Mouse (Mus musculus): ENCODE data around the gene Rbm44.

Rbm44 gene

DNA sequence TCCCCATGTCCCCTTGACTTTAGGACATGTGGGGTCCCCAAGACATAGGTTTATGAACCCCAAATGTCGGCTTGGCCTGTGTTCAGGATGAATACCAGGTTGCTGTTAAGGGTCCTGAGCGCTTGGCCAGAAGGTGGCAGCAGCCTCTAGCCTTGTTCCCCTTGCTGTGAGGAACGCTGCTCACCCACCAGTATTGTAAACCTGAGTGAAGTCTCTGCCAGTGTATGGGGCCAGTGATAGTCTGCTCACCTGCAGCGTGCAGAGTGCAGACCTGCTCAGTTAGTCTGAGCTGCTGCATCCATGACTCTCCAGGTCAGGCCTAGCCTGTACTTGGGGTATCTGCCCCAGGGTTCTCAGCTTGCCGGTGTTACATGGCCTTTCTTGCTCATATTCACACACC, 34.2 kb downstream of the Rbm44 start:
- peak; percentile 67 to 72 for DNase-seq (ENCODE audit: low spot score in 2 of 2)

DNA sequence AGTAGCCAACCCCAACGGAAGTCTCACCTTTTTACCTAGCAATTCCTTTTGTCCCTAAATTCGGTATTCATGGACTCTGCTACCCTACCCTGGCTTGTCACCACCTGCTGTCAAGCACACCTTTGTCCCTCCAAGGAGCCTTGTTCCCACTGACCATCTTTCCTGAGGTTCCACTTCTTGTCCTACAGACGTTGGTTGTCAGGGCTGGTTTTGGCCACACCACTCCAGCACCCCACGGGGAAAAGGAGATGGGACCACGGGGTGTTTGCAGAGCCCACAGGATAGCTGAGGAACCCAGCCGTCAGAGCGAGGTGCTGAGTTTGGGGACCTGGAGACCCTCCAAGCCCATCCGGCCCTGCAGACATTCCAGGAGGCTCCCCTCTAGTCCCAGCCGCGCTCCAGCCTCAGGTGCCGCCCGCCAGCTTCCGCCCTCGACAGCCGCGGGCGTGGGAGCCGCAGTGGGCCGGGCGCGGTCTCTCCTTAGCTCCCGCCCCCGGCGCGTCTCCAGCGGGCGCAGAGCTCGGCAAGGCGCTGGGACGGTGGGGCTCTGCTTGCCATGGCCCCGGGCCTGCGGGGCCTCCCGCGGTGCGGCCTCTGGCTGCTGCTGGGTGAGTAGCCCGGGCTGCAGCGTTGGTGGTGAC, 34.8 kb downstream of the Rbm44 start, which contains the start of gene Ramp1:
TSS of gene Ramp1 (plus strand) at position 290 of the 641 bp plus-strand sequence.
- DNase-seq (ENCODE audit: low spot score in 2 of 2) = no peak

DNA sequence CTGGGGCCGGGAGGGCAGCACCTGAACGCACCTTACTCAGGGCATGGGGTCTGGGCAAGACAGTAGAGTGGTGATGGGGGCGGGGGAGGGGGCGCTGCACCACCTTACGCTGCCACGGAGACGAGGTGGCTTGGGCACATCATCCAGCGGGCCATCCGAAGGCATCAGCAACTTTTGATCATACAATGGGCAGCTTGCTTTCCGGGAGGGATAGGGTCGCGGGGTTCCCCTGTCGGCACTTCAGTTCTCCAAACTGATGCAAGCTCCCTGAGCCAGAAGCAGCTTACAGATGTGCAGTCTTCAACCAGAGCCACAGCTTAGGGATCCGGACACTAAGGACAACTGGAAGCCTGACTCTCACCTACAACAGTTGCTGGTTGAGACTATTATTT, 35.3 kb downstream of the Rbm44 start:
- no peak for DNase-seq (ENCODE audit: low spot score in 2 of 2)

DNA sequence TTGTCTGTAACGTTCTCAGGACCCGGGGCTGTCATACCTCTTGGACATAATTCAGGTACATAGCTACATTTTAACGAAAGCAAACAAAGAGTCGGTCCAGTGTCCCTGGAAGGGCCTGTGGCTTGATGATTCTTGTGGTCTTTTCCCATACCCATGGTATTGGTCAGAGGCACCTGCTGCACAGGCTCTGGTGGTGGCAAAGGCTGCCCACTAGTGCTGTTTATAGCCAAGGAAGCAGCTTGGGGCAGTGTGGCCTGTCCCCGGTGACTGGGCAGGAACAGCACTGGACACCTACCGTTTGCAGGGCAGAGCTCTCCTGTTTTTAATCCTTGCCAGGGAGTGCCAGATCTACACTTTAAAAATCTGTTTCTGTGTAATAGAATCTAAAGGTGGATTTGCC, 35.8 kb downstream of the Rbm44 start:
- no peak for DNase-seq (ENCODE audit: low spot score in 2 of 2)

DNA sequence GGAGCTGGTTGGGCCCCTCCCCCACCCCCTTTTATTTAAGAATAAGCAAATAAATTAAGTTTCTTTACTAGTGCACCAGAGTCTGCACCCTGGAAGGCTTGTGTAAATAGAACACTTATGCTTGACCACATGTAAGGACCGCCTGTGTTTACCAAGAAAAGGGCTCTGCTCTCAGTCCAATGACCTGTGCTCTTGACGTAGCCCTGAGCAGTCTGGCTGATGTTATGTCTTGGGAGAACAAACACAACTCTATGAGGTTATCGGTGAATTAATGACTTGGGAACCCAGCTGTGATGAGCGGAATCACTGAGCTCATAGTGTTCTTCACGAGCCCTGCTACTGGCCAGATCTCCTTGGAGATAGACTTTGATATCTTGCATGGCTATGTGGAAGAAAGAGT, 36.4 kb downstream of the Rbm44 start:
- DNase-seq (ENCODE audit: low spot score in 2 of 2) = no peak

DNA sequence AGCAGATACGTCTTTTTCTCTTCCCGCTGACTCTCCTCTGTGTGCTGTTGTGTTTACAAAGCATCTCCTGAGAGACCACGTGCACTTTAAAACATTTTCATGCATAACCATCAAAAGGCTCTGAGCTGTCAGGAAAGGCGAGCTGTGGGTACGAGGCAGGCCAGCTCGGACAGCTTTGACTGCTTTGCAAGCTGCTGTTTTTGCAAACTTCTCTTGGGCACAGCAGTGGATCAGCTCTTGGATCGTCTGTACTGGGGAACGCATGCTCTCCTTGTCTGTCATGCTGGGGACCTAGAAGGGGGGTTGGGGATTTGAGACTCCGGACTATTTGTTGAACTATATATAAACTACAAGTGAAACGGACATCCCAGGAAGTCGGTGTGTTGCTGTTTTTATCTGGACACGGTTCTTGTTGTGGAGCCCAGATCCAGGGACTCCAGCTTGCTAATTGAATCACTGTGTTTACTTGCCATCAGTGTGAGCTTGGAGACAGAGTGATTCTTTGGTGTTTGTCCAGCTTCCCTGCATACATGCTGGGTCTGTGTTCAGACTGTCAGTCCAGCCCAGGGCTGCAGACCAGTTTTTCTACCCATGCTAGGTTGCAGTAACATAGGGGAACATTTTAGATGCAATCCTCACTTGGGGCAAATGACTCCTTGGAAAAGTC, 37.0 kb downstream of the Rbm44 start:
- no peak for DNase-seq (ENCODE audit: low spot score in 2 of 2)

DNA sequence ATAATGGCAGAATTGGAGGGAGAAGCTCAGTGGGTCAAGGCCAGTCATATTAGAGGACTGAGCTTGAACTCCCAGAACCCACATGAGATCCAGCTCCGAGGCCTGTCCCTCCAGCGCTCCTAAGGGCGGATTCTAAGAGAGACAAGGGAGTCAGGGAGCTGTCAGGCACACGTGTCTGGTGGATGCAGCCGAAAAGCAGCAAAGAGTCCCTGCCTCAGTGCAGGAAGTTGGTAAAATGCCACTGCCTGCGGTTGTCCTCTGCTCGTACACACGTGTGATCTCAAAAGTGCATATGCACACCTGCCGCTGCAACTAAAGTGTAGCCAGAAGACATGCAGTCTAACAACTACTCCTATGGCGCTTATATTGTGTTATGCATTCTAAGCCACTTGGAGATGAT, 38.4 kb downstream of the Rbm44 start:
- no peak for DNase-seq (ENCODE audit: low spot score in 2 of 2)

DNA sequence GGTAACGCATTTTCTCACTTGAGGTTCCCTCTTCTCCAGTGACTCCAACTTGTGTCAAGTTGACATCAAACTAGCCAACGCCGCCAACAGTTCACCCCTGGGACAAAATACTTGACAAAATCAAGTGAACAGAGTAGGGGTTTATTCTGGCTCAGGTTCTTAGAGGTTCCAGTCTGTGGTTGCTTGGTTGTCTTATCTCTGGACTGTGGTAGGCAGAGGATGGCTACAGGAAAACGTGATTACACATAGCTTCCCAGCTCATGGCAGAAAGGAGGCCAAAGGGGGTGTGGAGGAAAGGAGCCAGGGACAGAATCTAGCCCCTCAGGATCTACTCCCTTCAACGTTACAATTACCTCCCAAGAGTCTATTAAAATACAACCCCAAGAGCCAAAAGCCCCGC, 41.8 kb downstream of the Rbm44 start:
- DNase-seq (ENCODE audit: low spot score in 2 of 2) = no peak

DNA sequence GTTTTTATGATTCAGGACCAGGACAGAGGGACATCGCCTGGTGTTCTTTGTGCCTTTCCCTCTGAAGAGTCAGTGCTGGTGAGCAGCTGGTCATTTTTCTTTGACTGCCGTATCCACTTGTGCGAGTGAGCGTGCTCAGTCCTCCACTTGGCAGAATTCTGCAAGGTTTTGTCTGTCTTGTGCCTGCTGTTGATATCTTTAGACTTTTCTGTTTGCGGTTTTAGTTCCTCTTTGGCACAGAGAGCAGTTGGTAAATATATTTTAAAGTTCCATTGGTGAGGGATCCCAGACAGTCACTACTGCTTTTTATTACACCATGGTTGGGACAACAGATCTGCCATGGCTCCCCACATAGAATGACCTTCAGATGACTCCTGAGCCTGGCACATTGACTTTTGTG, 42.4 kb downstream of the Rbm44 start:
- no peak for DNase-seq (ENCODE audit: low spot score in 2 of 2)

DNA sequence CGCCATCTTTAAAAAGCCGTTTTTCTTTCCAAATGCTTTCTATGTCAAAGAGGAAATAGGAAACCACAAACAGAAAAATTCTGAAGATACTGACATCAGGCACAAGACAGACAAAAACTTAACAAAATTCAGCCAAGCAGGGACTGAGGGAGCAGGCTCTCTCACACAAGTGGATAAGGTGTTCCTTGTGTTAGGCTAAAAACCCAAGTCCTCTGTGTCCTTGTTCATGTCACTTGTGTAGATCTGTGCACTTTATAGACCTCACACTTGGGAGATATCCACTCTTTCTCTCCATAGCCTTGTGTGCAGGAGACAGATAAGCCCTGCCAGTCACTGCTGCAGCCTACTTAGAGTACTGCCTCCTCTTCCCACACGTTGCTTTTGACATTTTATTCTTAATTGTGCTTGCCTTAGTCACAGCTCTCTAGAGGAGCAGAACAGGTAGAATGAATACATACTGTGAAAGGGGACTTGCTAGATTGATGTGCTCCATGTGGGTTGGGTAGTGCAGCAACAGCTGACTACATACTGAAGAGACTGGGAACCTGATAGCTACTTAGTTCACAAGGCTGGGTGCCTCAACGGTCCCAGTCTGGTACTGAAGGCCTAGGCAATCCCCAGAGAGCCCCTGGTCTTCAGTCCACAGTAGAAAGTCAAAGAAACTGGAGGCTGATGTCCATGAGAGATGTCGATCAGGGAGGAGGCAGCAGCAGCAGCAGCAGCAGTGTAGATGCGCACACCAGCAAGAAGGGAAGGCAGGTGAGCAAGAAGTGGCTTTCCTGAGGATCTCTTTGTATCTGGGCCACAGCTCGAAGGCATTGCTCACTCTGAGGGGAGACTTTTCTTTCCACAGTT, 43.1 kb downstream of the Rbm44 start:
- no peak for DNase-seq (ENCODE audit: low spot score in 2 of 2)

DNA sequence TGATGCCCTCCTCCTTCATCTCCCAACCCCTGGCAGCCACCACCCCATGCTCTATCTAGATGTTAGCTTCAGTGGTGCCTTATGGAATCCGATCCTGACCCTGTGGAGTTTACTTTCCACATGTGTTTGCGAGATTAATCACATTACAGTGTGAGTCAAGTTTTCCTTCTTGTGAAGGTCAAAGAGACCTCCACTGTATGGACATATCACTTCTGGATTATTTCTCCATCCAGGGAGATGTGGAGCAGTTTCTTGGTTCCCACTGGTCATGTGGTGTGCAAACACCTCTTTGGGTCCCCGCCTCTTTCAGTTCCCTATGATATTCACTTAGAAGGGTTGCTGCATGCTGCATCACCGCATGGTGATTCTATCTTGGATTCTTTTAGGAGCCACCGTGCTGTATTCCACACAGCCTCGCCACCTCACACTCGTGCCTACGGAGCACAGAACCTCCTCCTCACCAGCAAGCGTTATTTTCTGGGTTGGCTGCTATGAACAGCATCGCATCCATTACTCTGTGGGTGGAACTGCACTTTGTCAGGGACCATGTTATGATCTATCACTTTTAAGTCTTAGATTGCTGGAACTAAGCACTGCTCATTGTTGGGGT, 44.1 kb downstream of the Rbm44 start:
- no peak for DNase-seq (ENCODE audit: low spot score in 2 of 2)

DNA sequence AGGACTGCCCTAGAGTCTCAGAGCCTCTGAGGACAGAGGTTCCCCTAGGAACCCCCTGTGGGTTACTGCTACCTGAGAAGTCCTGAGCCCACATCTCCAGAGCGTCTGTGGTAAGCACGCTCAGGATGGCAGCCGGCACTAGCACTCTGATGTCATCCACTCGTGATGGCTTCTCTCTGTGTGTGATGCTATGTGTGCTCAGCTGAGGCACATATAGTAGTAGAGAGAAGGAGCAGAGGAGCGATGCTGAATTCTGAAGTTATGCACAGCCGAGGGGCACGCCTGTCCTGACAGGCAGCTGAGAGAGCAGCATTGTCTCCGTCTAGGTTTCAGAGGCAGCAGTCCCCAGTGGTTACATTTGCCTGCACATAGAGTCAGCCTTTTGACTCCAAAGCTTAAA, 47.3 kb downstream of the Rbm44 start:
- no peak for DNase-seq (ENCODE audit: low spot score in 2 of 2)

DNA sequence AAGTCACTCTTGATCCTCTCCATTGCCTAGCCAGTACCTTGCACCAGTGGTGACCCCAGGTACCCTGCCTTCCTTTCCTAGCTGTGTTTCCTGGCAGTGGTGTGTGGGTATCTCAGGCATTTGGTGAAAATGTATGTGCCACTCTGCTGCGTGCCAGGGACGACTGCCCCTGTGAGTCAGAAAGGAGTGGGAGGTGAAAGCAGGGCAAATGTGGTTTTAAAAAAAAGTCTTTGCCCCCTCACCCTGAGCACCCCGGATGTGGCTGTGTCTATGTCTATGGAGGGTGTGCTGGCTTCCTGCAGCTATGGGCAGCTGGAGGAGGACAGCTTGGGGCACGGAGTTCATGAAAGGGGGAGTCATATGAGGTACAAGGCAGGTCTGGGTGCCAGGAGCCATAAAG, 48.4 kb downstream of the Rbm44 start:
- no peak for DNase-seq (ENCODE audit: low spot score in 2 of 2)

DNA sequence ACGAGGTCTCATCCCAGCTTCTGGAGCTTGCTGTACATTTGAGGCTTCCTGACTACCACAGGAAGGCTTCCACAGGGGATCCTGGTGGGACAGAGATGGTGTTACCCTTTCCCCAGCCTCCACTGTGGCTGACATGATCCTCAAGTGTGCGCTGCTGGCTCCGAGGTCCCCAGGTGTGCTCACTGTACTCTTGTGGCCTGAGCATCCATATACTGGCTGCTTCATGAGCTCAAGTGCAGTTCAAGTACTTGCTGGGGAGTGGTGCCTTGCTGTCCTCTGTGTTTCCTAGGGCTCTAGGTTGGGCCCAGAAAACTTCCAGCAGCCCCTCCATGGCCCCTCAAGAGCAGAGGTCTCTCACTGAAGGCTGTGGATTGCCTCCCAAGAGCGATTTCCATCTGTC, 48.8 kb downstream of the Rbm44 start:
- no peak for DNase-seq (ENCODE audit: low spot score in 2 of 2)

DNA sequence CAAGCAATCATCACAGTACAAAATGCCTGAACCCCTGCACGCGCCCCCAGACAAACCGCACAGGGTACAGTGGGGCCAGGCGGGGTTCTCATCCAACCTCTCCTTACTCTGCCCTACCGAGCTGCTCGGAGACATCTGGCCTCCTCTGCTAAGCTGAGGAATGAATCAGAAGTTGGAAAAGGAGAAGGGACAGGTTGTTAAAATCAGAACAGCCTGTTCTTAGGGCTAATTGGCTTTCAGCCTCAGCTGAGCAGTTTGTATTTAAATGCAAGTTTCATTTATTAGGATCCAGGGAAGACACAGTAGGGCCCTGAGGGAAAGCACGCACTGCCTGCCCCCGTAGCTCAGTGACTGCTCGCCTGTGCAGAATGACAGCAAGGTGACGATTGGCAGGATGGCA, 54.9 kb downstream of the Rbm44 start:
- no peak for DNase-seq (ENCODE audit: low spot score in 2 of 2)

DNA sequence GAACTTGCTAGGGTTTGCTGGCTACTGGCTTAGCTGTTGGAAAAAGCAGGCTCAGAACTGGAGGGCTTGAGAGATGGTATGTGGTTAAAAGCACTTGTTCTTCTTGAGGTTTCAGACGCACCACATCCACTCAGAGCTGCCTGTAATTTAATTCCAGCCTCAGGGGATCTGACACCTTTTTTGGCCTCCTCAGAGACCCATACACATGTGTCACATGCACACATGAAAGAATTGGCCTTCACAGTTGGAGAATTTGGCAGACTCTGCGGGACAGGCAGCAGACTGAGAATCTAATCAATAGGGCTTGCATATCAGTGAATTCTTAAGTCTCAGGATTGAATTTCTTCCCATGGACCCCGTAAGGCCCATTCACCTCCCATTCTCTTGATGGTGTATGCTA, 56.2 kb downstream of the Rbm44 start:
- no peak for DNase-seq (ENCODE audit: low spot score in 2 of 2)

DNA sequence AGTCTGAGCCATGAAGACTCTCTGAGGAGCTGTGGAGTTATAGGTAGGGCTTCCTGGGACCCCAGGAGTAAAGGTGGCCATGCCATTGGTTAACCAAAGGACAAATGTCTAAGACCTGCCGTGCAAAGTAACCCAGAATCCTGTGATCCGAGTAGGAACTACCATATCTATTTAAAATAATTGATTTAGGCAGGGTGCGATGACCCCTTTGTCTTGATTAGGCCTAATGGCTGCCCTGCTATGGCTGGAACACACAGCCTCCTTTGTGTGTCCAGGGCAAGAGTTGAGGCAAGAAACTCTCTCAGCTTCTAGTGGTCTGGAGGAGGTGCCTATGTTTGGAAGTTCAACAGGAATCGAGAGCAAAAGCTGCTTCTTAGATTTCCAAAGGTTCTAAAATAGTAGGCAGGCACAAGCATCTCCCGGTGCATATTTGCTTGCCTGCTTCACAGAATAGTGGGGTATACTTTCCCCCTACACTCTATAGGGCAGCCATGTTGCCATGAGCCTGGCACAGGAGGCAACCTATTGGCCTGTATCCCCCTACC, 59.4 kb downstream of the Rbm44 start:
- DNase-seq (ENCODE audit: low spot score in 2 of 2) = no peak

DNA sequence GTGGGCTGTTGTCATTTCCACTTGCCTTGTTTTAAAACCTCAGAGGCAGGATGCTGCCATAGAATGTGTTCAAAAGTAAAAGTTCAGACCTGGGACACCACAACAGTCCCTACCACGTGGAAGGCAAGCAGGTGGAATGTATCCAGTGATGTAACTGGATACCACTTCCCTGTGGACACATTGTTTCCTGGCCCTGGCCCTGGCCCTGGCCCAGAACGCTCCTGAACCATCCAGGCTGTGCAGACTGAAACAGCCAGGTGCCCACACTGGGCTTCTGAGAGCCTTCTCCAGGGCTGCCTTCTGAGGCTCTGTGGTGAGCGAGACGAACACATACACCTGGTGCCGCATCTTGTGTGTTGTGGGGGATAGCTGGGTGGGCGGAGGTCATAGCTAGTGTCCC, 60.8 kb downstream of the Rbm44 start:
- no peak for DNase-seq (ENCODE audit: low spot score in 2 of 2)

DNA sequence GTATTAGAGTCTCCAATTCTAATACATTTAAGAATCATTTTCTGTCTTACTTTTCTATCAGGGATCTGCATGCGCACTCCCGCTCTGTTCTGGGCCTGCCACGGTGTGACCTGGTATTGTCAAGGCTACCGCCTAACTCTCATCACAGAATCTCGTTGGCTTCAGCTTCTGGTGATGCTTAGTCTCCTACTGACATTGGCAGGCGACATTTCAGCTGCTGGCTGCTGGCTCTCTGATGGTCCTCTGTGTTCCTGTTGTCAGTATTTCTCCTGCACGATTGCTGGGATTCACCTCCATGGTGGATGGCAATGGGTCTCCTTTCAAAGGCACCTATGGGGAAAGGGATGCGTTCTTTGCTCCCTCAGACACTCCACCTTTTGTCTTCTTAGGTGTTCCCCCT, 61.4 kb downstream of the Rbm44 start:
- DNase-seq (ENCODE audit: low spot score in 2 of 2) = no peak

DNA sequence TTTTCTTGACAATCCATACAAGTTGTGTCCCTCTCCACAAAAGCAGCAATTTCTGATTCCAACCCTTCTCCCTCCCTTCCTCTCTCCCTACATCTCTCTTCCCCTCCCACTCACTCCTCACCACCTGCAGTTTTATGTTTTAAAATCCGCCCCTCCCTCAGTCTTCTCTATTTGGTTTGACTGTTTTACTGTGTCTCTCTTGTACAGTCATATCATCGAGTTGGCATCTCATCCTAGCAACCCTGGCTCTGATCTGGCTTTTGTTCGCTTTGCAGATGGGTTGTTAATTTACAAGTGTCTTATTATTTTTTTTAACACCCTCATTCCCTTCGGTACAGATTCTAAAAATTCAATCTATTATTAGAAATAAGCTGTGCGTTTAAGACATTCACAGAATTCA, 62.0 kb downstream of the Rbm44 start:
- no peak for DNase-seq (ENCODE audit: low spot score in 2 of 2)

DNA sequence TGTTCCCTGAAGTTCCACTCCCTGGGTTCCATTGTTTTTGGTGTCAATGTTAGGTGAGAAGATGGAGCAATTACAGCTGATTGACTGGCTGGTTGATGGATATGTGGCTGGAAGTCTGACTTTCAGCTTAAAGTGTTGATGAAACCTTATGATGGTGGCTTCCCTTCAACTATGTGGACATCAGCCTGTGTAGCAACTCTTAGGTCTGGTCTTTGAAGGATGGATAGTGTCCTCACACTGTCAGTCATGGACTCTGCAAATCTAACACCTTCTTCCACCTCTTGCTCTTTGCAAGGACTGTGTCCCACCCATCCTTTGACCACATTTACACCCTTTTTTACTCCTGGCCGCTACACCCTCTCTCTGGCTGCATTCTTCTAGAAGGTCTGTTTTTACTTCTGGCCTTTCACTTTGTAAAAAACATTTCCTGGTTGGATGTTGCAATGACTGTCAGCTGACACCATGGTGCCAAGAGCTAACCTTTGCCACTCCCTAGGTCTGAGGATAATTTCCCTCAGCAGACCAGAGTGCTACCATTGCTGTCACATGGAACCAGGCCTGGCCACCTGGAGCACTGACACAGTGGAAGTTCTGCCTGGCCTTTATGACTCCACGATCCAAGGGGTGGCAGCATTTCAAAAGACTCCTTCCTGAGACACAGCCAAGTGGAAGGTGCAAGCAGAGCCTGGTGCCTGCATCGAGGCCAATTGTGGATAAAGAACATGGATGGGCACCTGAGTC, 62.6 kb downstream of the Rbm44 start:
- no peak for DNase-seq (ENCODE audit: low spot score in 2 of 2)

DNA sequence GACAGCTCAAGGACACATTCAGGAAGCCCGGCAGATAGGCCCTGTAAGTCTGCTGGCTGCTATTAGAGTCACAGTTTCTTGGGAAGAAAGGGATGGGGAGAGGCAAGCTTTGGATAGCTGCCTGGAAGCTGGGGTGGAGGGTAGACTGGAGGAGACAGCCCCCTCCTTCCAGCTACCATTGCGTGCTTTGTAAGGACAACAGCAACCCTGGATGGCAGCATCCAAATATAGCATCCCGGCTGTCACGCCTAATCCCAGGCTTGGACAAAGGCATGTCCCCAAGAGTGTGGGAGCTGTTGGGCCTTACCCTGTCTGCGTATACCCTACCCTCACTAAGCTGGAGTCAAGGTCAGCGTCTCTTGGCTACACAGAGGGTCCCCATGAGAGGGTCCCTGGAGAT, 64.5 kb downstream of the Rbm44 start:
- DNase-seq (ENCODE audit: low spot score in 2 of 2) = peak; percentile 52 to 67
